7 mouse cellular contexts compared by ENCODE assay signal in the genomic region with DNA sequence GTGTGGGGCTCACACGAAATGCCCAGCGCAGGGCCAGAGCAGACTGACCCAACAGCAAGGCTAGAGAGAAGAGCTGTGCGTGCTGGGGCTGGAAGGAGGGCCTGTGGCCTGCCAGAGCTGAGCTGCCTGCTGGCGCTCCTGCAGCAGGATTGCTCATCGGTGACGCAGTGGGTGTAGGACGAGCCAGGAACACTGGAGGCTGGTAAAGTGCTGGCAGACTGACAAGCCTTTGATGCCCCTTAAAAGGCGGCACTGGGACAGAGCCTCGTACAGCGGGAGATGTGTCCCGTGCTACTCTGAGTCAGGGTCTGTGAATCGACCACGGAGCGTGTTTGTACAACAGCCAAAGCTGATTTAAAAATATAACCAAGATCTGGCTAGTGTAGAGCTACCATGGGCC. TPM values are rescaled to one million over a fixed set of nuclear protein-coding genes. Genes with fewer than 3 reads are reported as not detected.
DNase-seq lines count a peak whose midpoint lies in the region; ATAC-seq and TF ChIP-seq lines count a peak whose summit lies in the region.

No protein-coding gene starts in this region.

- H3K4me1 ChIP-seq in embryonic facial prominence, embryonic 10.5 days = peaks cover 80% of the 10 kb centered on the region
- H3K4me1 ChIP-seq in stomach, embryonic 16.5 days (ENCODE audit: control insufficient read depth, insufficient read depth, low read length) = peaks cover 31% of the 10 kb centered on the region

- peak overlapping the region; percentile 43 for H3K9ac ChIP-seq in stomach, embryonic 16.5 days (ENCODE audit: low read length)

- WGBS in embryonic facial prominence, embryonic 10.5 days = 90% methylated on average over 14 of the region's 14 CpGs
- WGBS in stomach, embryonic 16.5 days = 54% methylated on average over 14 of the region's 14 CpGs

- no peaks in the 10 kb centered on the region for H3K9me3 ChIP-seq in embryonic facial prominence, embryonic 10.5 days
- no peaks in the 10 kb centered on the region for H3K9me3 ChIP-seq in stomach, embryonic 16.5 days (replicated peaks; ENCODE audit: control insufficient read depth, low read length)

- no peak for TF ChIP-seq CTCF in layer of hippocampus, adult 2 months (conservative IDR thresholded peaks at IDR 0.05)

- H3K4me3 ChIP-seq in embryonic facial prominence, embryonic 10.5 days = no peak overlapping the region
- 0 out of 2 replicates have a peak overlapping the region, but pooled peaks have one; percentile 4 for H3K4me3 ChIP-seq in layer of hippocampus, adult 2 months
- H3K4me3 ChIP-seq in stomach, embryonic 16.5 days (replicated peaks; ENCODE audit: low read length) = no peak overlapping the region

- DNase-seq in adrenal gland, postnatal 25 days = peak; percentile 91
- no peak for DNase-seq in embryonic facial prominence, embryonic 10.5 days (ENCODE audit: low spot score)
- peak; percentile 31 for DNase-seq in gonadal fat pad, adult 2 months (ENCODE audit: low read depth)
- peak; percentile 87 to 91 for DNase-seq in layer of hippocampus, adult 2 months (ENCODE audit: low spot score in 2 of 2)
- peak; percentile 84 for DNase-seq in lung, postnatal 10 days
- no peak for DNase-seq in natural killer cell, adult 2 months (ENCODE audit: low spot score in 2 of 2)

- H3K4me2 ChIP-seq in stomach, embryonic 16.5 days (ENCODE audit: low read depth, low read length) = no peak overlapping the region

- H3K27ac ChIP-seq in embryonic facial prominence, embryonic 10.5 days (replicated peaks) = peak overlapping the region; percentile 49
- H3K27ac ChIP-seq in layer of hippocampus, adult 2 months = peak overlapping the region; percentile 88
- peak overlapping the region; percentile 82 for H3K27ac ChIP-seq in stomach, embryonic 16.5 days (ENCODE audit: low read length)

- H3K36me3 ChIP-seq in embryonic facial prominence, embryonic 10.5 days (replicated peaks) = no peaks in the 10 kb centered on the region
- H3K36me3 ChIP-seq in stomach, embryonic 16.5 days (ENCODE audit: control insufficient read depth, insufficient read depth, low read length) = no peaks in the 10 kb centered on the region

- peak; percentile 62; the same call in 1 of the 2 replicates for ATAC-seq in stomach, embryonic 16.5 days (ENCODE audit: insufficient read depth, low FRiP score)

- no peaks in the 10 kb centered on the region for H3K27me3 ChIP-seq in embryonic facial prominence, embryonic 10.5 days (replicated peaks; ENCODE audit: low read depth, poor library complexity, severe bottlenecking)
- H3K27me3 ChIP-seq in stomach, embryonic 16.5 days (ENCODE audit: control insufficient read depth, insufficient read depth, low read length) = no peaks in the 10 kb centered on the region

RNA-seq across cellular contexts. Expression of a gene that starts 43.6 kb away (rescaled TPM):
- 9.9 and 10.7 TPM in 2 replicates for total RNA-seq in adrenal gland, postnatal 25 days (2021)
- polyA plus RNA-seq in embryonic facial prominence, embryonic 10.5 days (2016; fragmentation: Nextera tagmentation; extraction: Ambion mirVana) = 4.3 and 5.4 TPM in 2 replicates
- polyA plus RNA-seq in gonadal fat pad, adult 2 months (2012; rRNA removed) = 7.7 and 10.2 TPM in 2 replicates
- total RNA-seq in layer of hippocampus, adult 2 months (2021) = 10 to 100 TPM; 11.8 to 14.0 TPM
- polyA plus RNA-seq in stomach, embryonic 16.5 days (2015; fragmentation: Nextera tagmentation; extraction: Ambion mirVana) = 4.8 and 6.1 TPM in 2 replicates

RNA-seq across cellular contexts. Expression of a gene that starts 43.8 kb away (rescaled TPM):
- 107 and 115 TPM in 2 replicates for total RNA-seq in adrenal gland, postnatal 25 days (2021)
- 128 and 134 TPM in 2 replicates for polyA plus RNA-seq in embryonic facial prominence, embryonic 10.5 days (2016; fragmentation: Nextera tagmentation; extraction: Ambion mirVana)
- polyA plus RNA-seq in gonadal fat pad, adult 2 months (2012; rRNA removed) = 94.6 and 115 TPM in 2 replicates
- total RNA-seq in layer of hippocampus, adult 2 months (2021) = 10 to 100 TPM; 60.6 to 63.0 TPM
- polyA plus RNA-seq in stomach, embryonic 16.5 days (2015; fragmentation: Nextera tagmentation; extraction: Ambion mirVana) = 171 and 183 TPM in 2 replicates

Comparison
In these comparisons a context has a peak if more than half of its experiments do, and no peak if none do; other contexts are left out.
1. DNase-seq: peak in adrenal gland, postnatal 25 days (single experiment), gonadal fat pad, adult 2 months (single experiment), layer of hippocampus, adult 2 months (2 of 2) and lung, postnatal 10 days (single experiment); none in embryonic facial prominence, embryonic 10.5 days (single experiment) and natural killer cell, adult 2 months (0 of 2).
2. Peak in every context shown above with its lines, with median percentiles within 50 percentile points of each other: H3K27ac ChIP-seq.